Mouse (Mus musculus) frontal cortex, postnatal 14 days (tissue): ENCODE results near the gene Rgs19.

ENCODE experiments used
- DNase-seq, 2 experiments: peaks; one replicate each; pipeline ENCODE4 v3.0.0; 2022; ENCODE audit warnings: low spot score in 2 of 2

Rgs19 gene

DNA sequence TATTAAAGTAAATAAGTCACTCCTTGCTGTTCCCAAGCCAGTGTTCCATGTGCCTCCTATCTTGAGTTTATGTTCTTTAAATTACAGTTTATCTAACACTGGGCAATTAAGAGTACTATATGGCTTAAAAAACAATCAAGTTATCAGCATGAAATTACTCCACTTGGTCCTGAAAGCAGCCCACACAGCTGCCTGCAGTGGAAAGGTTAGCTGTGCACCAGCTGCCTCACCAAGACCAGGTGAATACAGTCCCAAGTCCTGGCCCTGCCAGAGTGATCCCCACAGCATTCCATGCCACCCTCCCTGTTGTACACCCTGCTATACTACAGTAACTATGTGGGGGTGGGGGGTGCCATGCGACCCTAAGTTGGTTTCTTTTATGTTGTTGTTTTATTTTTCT lies 40.3 kb downstream of the Rgs19 start:
- no peak for DNase-seq

DNA sequence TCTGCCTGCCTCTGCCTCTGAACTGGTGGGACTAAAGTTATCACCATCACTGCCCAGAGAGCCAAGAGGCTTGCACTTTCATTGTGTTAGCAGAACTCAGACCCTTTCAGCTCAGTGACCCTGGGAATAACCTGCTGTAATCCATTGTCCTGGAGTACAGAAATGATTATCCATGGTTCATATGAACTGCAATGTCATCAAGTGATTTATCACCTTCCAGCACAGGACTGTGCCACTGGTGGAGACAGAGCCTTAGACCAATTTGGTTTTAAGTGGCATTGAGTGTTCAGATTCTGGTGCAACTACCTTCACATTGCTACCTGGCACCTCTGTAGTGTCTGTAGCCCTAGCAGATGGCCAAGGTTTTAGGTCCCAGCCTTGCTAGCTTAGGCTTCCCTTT lies 40.7 kb downstream of the Rgs19 start:
- no peak for DNase-seq

DNA sequence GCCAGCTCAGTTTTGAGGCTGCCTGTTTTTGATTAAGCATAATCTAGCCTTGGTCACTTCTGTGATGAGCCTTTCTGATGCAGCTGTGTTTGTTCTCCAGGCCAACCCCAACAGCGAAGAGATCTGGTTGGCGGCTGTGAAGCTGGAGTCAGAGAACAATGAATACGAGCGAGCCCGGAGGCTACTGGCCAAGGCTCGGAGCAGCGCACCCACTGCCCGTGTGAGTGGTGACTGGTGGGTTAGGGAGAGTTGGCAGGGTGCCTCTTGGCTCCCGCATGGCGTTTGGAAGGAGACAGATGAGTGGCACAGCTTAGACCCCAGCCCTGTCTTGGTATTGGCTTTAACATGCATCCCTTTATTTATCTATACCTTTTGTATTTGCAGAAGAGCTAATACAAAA lies 44.9 kb downstream of the Rgs19 start:
- no peak for DNase-seq

DNA sequence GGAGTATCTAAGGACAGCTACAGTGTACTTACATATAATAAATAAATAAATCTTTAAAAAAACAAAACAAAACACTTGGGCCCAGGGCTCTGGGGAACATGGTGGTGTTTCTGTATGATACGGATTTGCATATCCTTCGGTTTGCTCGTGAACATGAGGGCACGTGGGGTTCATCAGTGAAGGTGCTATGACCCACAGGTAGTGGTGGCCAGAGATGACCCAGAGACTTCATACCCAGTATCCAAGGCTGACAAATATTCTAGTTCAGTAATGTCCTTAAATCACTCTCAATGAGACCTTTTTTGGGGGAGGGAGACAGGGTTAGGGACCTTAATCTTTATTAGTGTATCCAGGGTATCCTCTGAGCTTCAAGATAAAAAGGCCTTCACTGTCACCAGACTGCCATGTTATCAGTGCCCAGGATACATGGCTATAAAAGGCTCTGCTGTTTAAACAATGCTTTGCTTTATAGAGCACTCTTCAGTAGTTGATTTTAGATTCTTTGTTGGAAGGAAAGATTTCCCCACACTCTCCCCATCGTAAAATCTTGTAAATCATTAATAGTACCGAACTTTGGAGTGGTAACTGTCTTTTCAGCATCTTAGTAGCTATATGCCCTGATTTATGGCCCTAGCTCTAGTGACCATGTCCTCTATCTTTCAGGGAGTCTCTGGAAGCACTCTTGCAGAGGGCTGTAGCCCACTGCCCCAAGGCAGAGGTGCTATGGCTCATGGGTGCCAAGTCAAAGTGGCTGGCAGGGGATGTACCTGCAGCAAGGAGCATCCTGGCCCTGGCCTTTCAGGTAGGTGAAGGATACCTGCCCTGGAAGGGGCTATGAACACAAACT lies 46.9 kb downstream of the Rgs19 start:
- no peak for DNase-seq

DNA sequence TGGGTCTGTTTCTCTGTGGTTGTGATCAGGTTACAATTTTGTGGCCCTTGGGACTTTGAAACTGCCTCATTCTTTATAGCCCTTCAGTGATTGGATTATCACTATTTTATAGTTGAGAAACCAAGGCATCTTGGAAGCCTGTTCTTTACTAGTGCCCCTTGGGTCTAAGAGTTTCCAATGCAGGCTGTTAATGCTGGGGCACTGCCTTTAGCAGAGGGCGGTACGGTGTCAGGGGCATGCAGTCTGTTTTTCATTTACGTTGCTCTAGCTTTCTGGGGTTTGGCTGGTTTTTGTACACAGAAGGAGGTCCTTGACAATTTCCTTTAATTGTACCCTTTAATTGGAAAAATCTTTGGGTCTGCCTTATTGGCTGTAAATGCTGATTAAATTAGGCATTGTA lies 48.1 kb downstream of the Rgs19 start:
- no peak for DNase-seq

DNA sequence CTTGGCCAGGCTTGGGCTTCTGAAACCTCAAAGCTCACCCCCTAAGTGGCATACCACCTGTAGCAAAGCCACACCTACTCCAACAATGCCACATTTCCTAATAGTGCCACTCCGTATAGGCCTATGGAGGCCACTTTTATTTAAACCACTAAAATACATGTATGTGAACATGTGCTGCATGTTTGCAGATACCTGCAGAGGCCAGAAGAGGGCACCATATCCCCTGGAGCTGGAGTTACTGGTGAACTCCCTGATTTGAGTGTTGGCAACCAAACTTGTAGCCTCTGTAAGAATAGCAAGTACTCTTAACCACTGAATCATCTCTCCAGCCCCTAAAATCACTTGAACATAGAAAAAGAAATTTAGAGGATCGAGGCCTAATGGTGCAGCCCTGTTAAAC lies 49.4 kb downstream of the Rgs19 start:
- no peak for DNase-seq
